Mouse (Mus musculus) erythroblast, embryonic 14.5 days (primary cell): ENCODE results near the gene Atp1b2. TPM values are rescaled to one million over a fixed set of nuclear protein-coding genes. Genes with fewer than 3 reads are reported as not detected.

Experiments used
- H3K27me3 ChIP-seq: 2 replicates; pipeline ENCODE4 v1.6.1; 2012; ENCODE audit warnings: inconsistent platforms; ENCODE audit not compliant: control insufficient read depth
- H3K36me3 ChIP-seq: 2 replicates; pipeline ENCODE4 v1.6.1; 2012; ENCODE audit warnings: mild to moderate bottlenecking, inconsistent platforms; ENCODE audit not compliant: control insufficient read depth
- H3K4me1 ChIP-seq: 2 replicates; pipeline ENCODE4 v1.6.1; 2012; ENCODE audit warnings: inconsistent platforms; ENCODE audit not compliant: control insufficient read depth
- H3K4me3 ChIP-seq: replicated peaks from 2 replicates; pipeline ENCODE3; 2012; ENCODE audit warnings: moderate library complexity, mild to moderate bottlenecking, inconsistent platforms
- H3K9me3 ChIP-seq: 2 replicates; pipeline ENCODE4 v1.6.1; 2012; ENCODE audit warnings: low read length, inconsistent platforms, mixed read lengths; ENCODE audit not compliant: control insufficient read depth
- GATA1 ChIP-seq: IDR thresholded peaks from 2 replicates; pipeline ENCODE4 v1.6.1; 2012; ENCODE audit warnings: low read length, inconsistent platforms, mixed read lengths
- TAL1 ChIP-seq: IDR thresholded peaks from 3 replicates; pipeline ENCODE4 v1.6.1; 2012; ENCODE audit warnings: low read length, inconsistent platforms, mixed read lengths
- polyA plus RNA-seq: library from polyadenylated mRNA; stranded (reverse); fragments of >175 nt; gene quantifications from 2 replicates; pipeline ENCODE4 v1.2.3, GENCODE M21; 2012

Atp1b2 gene
- polyA plus RNA-seq, 1 experiment: 9.1 TPM

- no peaks in the 10 kb centered on the region for H3K36me3 ChIP-seq
- H3K9me3 ChIP-seq: no peaks in the 10 kb centered on the region
- H3K4me1 ChIP-seq: peaks cover 2% of the 10 kb centered on the region; the same call in 1 of the 2 replicates
- no peak overlapping the region for H3K4me3 ChIP-seq
- TF ChIP-seq TAL1: no peak
- no peak for TF ChIP-seq GATA1
- peaks cover 66% of the 10 kb centered on the region for H3K27me3 ChIP-seq
Observed at GRCm38 (mm10) chr11:69554539-69555140, 51.1 kb downstream of the Atp1b2 start.

- no peak for TF ChIP-seq GATA1
- TF ChIP-seq TAL1: no peak
- Histone ChIP-seq H3K36me3 (no peaks in the 10 kb centered on the region), H3K4me1 (no peaks in the 10 kb centered on the region), H3K9me3 (no peaks in the 10 kb centered on the region), H3K27me3 (peaks cover 66% of the 10 kb centered on the region), H3K4me3 (no peak overlapping the region)
Observed at GRCm38 (mm10) chr11:69553341-69553721, 52.4 kb downstream of the Atp1b2 start.

DNA sequence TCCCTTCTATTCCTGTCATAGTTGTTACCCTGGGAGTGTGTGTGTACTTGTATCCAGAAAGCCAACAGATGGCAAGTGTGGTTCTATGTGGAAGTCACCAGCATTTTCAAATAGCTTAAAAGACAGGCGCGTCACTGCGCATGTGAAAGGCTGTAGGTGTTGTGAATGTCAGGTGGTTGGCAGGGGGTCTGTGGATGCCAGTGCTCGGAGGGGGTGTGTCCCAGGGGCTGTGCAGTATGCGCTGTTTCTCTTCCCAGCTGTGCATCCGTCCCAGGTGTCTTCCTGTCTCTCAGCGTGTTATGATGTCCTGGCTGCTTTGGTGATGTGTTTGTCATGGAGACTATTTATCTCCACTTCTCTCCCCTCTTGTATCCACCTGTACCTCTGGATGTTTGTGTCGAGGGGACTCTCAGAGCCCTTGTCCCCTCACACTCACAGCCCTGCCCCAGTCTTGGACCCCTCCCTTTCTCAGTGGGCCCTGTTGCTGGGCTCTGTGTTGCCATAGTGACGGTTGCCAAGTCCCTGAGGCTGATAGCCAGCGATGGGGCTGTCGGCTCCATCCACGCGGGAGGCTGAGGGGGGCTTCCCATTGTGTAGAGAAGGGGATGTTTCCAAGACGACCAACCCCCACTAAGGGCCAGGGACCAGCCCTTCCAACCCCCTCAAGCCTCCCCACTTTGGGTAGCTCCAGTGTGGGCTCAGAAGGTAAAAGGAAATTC is 53.0 kb downstream of the Atp1b2 start:
- TF ChIP-seq TAL1 (no peak), GATA1 (no peak)
- peaks cover 66% of the 10 kb centered on the region for H3K27me3 ChIP-seq

DNA sequence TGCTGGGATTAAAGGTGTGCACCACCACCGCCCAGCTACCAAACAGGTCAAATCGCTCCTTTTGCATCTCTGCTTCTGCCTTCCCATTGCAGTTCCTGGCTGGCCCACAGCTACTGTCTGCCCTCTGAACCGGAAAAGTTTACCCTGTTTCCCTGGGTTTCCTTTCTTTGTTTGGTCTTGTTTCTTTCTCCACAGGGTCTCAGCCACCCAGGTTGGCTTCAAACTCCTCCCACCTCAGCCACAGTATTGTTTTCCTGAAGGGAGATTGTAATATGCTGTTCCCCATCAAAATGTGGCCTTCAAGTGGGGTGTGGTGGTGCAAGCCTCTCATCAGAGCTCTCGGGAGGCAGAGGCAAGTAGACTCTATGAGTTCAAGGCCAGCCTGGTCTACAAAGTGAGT is 54.4 kb downstream of the Atp1b2 start:
- H3K9me3 ChIP-seq: no peaks in the 10 kb centered on the region
- no peaks in the 10 kb centered on the region for H3K36me3 ChIP-seq
- TF ChIP-seq GATA1 (no peak), TAL1 (no peak)
- peaks cover 15% of the 10 kb centered on the region for H3K4me1 ChIP-seq
- H3K4me3 ChIP-seq: no peak overlapping the region
- H3K27me3 ChIP-seq: peaks cover 69% of the 10 kb centered on the region

More for the DNA sequence above, 53.0 kb downstream of the Atp1b2 start:
- Histone ChIP-seq H3K36me3 (no peaks in the 10 kb centered on the region), H3K4me1 (peaks cover under 1% of the 10 kb centered on the region), H3K9me3 (no peaks in the 10 kb centered on the region), H3K4me3 (no peak overlapping the region)

Other genes with a start within 250 kb of the Atp1b2 start
- gene Chd3, start 236.5 kb downstream of the Atp1b2 start, polyA plus RNA-seq: 1.1 and 1.8 TPM in 2 replicates
- gene Naa38, start 210.5 kb downstream of the Atp1b2 start, polyA plus RNA-seq: 17.5 and 24.2 TPM in 2 replicates
- gene Cyb5d1, start 210.3 kb downstream of the Atp1b2 start, polyA plus RNA-seq: 0.12 and 0.40 TPM in 2 replicates
- 0.08 TPM in 1 of 2 replicates, not detected in the other for gene Tmem88, start 207.7 kb downstream of the Atp1b2 start, polyA plus RNA-seq
- gene Kdm6b, start 192.3 kb downstream of the Atp1b2 start, polyA plus RNA-seq: 0.51 and 0.65 TPM in 2 replicates
- 0.04 TPM in 1 of 2 replicates, not detected in the other for gene Dnah2, start 56.8 kb downstream of the Atp1b2 start, polyA plus RNA-seq
- 0.15 and 0.20 TPM in 2 replicates for gene Efnb3, start 45.7 kb downstream of the Atp1b2 start, polyA plus RNA-seq
- 3.8 and 7.2 TPM in 2 replicates for gene Wrap53, start 25.7 kb downstream of the Atp1b2 start, polyA plus RNA-seq
- gene Trp53, start 25.6 kb downstream of the Atp1b2 start, polyA plus RNA-seq: 4.1 and 4.3 TPM in 2 replicates
- 0.02 TPM in 1 of 2 replicates, not detected in the other for gene Shbg, start 12.0 kb upstream of the Atp1b2 start, polyA plus RNA-seq
- gene Sat2, start 16.1 kb upstream of the Atp1b2 start, polyA plus RNA-seq: not detected in 2 replicates
- 9.7 and 10.3 TPM in 2 replicates for gene Fxr2, start 27.0 kb upstream of the Atp1b2 start, polyA plus RNA-seq
- gene Sox15, start 49.4 kb upstream of the Atp1b2 start, polyA plus RNA-seq: not detected in 2 replicates
- 3.9 and 4.3 TPM in 2 replicates for gene Mpdu1, start 56.7 kb upstream of the Atp1b2 start, polyA plus RNA-seq
- 0.60 and 0.78 TPM in 2 replicates for gene Cd68, start 60.2 kb upstream of the Atp1b2 start, polyA plus RNA-seq
- 27.9 and 30.9 TPM in 2 replicates for gene Eif4a1, start 66.5 kb upstream of the Atp1b2 start, polyA plus RNA-seq
- gene Senp3, start 76.1 kb upstream of the Atp1b2 start, polyA plus RNA-seq: 5.4 and 5.6 TPM in 2 replicates
- not detected in 2 replicates for gene Tnfsf13, start 79.8 kb upstream of the Atp1b2 start, polyA plus RNA-seq
- 0.02 TPM in 1 of 2 replicates, not detected in the other for gene Tnfsf12, start 89.9 kb upstream of the Atp1b2 start, polyA plus RNA-seq
- gene Tnfsfm13, start 90.2 kb upstream of the Atp1b2 start, polyA plus RNA-seq: not detected in 2 replicates
- 14.2 and 14.3 TPM in 2 replicates for gene Polr2a, start 152.7 kb upstream of the Atp1b2 start, polyA plus RNA-seq
- gene Slc35g3, start 156.0 kb upstream of the Atp1b2 start, polyA plus RNA-seq: not detected in 2 replicates
- 0.07 and 0.33 TPM in 2 replicates for gene Zbtb4, start 160.0 kb upstream of the Atp1b2 start, polyA plus RNA-seq
- not detected in 2 replicates for gene Chrnb1, start 190.0 kb upstream of the Atp1b2 start, polyA plus RNA-seq
- 0.01 TPM in 1 of 2 replicates, not detected in the other for gene Fgf11, start 195.9 kb upstream of the Atp1b2 start, polyA plus RNA-seq
- gene Tmem102, start 199.7 kb upstream of the Atp1b2 start, polyA plus RNA-seq: 0.05 TPM in 1 of 2 replicates, not detected in the other
- not detected in 2 replicates for gene Gm39566, start 209.4 kb upstream of the Atp1b2 start, polyA plus RNA-seq
- gene Spem2, start 212.5 kb upstream of the Atp1b2 start, polyA plus RNA-seq: not detected in 2 replicates
- gene Spem1, start 216.2 kb upstream of the Atp1b2 start, polyA plus RNA-seq: not detected in 2 replicates
- gene Nlgn2, start 231.8 kb upstream of the Atp1b2 start, polyA plus RNA-seq: 0.13 and 0.16 TPM in 2 replicates
- gene Tmem256, start 232.6 kb upstream of the Atp1b2 start, polyA plus RNA-seq: 204 and 212 TPM in 2 replicates
- 3.6 and 4.4 TPM in 2 replicates for gene Plscr3, start 240.4 kb upstream of the Atp1b2 start, polyA plus RNA-seq